Mouse (Mus musculus): ENCODE measurements around the gene Lemd1. TPM values are rescaled to one million over a fixed set of nuclear protein-coding genes. Genes with fewer than 3 reads are reported as not detected.
A peak's percentile ranks its signal among the peaks of the same experiment; 100 is the strongest.
"Not testable (repeated sequence)": the region's sequence is repeated elsewhere in the genome, so short reads cannot be mapped to it uniquely, and the experiment has no call there.

Gene Lemd1
- total RNA-seq, 2 experiments from 2014 or later = 4.2 to 7.3 TPM

DNA sequence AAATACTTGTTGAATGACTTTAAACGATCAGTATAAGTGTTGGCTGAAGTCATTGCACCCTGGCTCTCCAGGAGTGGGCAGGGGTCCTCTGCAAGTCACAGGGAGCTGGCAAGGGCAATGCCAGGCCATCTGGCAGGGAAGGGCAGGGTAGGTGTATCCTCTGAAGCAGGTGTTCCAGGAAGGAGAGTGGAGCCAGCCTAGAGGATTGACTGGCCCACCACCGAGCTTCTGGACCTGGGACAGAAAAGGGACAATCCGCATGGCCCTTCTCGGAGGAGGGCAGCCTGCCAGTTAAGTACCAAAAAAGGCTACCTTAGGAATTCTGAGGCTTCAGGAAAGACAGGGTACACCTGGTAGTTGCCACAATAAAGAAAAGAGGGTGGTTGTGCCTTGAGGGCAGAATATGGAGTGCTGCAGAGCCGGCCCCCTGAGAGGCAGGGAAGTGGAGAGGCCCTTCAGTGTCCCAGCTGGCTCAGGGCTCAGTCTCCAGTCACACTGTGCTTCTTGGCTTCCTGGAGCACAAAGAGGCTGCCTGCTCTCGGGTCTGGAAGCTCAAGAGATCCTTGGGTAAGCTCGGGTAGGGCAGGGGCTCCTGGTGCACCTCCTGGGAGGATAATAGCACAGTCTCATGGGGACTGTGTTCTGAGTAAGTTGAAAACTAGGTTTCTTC lies 29.9 kb upstream of the Lemd1 start:
- DNase-seq (ENCODE audit: low spot score in 2 of 2) = no peak
- intact Hi-C loops (cut with DNase I) = no loop called here

DNA sequence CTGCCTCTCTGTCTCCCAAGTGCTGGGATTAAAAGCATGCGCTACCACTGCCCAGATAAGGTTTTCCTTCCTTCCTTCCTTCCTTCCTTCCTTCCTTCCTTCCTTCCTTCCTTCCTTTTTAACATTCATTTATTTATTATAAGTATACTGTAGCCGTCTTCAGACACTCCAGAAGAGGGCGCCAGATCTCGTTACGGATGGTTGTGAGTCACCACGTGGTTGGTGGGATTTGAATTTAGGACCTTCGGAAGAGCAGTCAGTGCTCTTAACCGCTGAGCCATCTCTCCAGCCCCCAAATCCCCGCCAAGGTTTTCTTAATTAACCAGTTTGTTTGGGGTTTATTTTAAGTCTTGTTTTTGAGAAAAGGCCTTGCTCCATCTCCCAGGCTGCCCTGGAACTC lies 28.6 kb upstream of the Lemd1 start:
- DNase-seq (ENCODE audit: low spot score in 2 of 2); intact Hi-C loops (cut with DNase I): not testable (repeated sequence)

DNA sequence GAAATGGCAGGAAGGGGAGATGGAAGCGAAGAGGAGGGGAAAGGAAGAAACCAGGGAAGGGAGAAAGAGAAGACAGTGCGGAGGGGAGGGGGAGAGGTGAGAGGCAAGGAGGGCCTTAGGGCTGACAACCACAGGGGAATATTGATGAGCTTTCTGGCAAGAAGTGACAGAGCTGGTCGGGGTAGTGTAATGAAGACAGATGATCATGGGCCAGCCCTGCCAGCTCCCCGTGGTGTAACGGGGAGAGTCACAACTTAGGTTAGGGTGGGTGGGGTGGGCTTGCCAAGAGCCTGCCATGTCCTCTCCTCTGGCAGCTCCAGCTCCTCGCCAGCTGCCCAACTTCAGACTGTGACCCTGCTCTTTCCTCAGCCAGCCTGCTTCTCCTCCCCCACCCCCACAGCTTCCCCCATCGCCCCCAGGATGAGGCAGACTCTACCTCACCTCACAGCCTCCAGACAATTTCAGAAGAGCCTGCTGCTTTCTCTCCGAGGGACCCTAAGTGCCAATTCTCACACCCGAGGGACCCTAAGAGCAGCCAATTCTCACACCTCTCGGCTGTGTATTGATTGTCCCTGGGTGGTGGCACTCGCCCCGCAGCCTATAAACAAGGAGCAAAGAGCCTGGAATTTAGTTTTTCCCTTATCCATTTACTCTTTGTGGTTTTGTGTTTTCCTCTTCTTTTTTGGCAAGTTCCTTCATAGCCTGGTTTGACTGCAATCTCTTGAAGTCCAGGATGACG lies 26.3 kb upstream of the Lemd1 start:
- DNase-seq (ENCODE audit: low spot score in 2 of 2) = no peak
- intact Hi-C loops (cut with DNase I) = no loop called here

DNA sequence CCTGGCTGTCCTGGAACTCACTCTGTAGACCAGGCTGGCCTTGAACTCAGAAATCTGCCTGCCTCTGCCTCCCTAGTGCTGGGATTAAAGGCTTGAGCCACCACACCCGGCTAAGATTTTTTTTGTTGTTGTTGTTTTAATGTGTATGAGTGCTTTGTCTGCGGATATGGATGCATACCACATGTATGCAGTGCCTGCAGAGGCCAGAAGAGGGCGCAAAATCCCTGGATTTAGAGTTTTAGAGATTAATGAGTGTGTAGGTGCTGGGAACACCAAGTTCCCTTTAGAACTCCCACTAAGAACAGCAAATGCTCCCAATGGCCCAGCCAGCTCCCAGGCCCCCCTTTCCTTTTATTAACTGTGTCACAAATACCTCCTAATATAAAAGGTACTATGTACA lies 25.4 kb upstream of the Lemd1 start:
- intact Hi-C loops (cut with DNase I) = no loop called here
- no peak for DNase-seq (ENCODE audit: low spot score in 2 of 2)

DNA sequence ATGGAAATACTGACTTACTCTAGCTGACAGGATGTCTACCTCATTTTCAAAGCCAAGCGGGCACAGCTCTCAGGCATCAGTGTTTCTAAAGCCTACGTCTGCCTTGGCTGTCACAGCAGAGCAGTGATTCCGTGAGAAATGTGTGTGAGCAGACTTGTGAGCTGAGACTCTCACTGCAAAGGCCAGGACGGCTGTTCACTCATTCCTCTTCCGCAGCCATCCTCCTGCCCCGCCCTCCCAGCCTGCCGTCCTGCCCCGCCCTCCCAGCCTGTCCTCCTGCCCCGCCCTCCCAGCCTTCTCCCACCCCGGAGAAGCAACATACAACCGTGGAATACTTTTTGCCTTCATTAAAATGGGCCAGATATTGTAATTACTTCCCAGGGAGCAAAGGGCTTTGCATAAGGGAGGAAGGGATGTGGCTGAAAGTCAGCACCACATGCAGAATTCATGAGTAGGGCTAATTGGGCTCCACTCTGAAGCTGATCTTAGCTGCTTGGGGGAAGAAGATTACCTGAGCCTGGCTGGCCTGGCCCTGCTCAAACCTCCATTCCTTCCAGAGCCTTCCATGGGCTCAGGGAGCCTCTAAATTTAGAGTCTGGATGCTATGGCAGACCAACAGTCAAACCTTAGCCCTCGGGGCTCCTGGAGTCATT lies 23.0 kb upstream of the Lemd1 start:
- intact Hi-C loops (cut with DNase I) = no loop called here
- peak in 1 of 2 experiments; percentile 45 for DNase-seq (ENCODE audit: low spot score in 2 of 2)

DNA sequence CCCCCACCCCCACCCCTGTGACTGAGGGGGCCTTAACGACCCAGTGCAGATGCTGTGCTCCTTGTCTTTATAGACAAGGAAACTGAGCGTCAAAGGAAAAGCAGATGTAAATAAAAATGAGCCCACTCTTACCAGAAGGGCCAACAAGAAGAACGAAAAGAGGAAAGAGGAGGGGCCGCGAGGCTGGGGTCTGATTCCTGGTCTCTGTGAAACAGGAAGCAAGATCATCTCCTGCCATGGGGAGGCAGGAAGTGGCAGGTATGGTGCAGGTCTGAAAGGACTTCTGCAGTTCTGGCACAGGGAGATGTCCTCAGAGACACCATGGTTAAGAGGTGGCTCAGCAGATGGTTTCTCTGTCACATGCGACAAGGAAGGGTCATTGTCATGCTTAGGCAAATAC lies 20.5 kb upstream of the Lemd1 start:
- DNase-seq (ENCODE audit: low spot score in 2 of 2) = no peak
- intact Hi-C loops (cut with DNase I) = no loop called here

DNA sequence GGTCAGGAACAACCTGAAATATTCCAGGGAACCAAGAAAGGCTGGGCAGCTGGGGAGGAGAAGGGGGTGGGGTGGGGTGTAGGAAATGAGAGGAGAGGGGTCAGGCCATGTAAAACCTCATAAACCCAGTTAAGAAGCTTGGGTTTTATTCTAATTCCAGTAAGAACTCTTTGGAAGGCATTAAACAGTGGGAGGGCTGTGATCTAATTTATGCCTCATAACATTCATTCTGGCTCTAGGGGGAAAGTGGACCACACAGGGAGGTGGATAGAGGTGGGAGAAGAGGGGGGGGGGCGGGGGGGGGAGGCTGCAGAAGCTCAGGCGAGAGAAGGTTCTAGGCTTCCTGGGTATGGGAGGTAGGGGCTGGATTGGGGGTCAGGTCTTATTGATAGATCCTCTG lies 19.6 kb upstream of the Lemd1 start:
- intact Hi-C loops (cut with DNase I) = no loop called here
- DNase-seq (ENCODE audit: low spot score in 2 of 2) = no peak

DNA sequence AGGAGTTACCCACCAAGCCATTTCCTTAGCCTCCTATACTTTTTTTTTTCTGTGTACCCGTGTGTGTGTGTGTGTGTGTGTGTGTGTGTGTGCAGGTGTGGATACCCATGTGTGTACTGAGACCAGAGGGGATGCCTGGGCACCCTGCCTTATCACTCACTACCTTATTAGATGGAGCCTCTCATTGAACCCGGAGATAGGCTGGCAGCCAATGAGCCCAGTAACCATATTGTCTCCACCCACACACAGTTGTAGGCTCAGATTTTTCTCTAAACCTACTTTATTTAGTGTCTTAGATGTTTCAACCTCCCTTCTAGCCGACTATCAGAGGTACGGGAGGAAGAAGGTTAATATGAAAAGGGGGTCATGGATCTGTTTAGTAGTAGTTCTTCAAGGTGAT lies 4.9 kb upstream of the Lemd1 start:
- no peak for DNase-seq (ENCODE audit: low spot score in 2 of 2)
- intact Hi-C loops (cut with DNase I) = no loop called here

DNA sequence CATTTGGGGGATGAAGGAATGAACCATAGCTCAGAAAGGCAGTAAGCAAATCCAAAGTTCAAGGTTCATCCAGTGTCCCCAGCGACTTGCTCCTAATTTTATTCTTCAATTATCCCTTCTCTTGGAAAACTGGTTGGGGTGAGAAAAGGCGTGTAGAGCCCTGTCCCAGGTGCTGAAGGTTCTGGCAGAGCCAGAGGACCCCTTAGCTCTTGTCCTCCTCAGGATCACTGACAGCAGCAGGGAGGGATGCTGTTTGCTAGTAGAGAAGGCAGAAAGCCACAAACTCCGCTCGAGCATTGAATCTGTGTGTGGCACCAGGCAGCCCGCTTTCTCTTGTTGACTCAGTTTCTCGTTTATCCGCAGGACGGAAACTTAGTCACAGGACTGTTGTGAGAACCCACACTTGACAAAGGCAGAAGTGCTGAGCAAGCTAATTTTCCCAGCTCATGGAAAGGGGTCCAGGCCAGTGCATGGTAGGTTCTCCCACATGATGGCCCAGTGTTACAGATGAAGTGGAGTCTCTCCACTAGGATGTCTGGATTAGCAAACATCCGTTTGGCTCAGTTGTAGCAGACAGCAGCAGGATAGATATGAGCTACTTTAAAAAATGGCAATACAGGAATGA lies 2.7 kb upstream of the Lemd1 start:
- DNase-seq (ENCODE audit: low spot score in 2 of 2) = no peak
- intact Hi-C loops (cut with DNase I) = no loop called here

DNA sequence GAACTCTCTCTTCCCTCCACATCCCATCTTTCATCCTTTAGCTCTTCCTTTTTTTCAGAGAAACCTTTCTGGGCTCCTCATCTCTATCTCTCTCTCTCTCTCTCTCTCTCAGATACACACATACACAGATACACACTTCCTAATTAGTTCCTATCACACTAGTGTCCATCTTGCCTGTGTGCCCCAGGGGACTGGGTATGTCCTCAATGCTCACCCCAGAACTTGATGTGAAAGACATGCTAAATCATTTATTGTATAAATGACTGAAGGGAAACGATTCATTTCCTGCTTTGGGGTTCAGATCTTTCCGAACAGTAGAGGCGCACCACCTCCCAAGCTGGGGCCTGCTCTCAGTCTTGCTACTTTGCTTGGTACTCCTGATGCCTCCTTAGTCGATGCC lies 2.0 kb upstream of the Lemd1 start:
- intact Hi-C loops (cut with DNase I) = no loop called here
- DNase-seq (ENCODE audit: low spot score in 2 of 2) = no peak

DNA sequence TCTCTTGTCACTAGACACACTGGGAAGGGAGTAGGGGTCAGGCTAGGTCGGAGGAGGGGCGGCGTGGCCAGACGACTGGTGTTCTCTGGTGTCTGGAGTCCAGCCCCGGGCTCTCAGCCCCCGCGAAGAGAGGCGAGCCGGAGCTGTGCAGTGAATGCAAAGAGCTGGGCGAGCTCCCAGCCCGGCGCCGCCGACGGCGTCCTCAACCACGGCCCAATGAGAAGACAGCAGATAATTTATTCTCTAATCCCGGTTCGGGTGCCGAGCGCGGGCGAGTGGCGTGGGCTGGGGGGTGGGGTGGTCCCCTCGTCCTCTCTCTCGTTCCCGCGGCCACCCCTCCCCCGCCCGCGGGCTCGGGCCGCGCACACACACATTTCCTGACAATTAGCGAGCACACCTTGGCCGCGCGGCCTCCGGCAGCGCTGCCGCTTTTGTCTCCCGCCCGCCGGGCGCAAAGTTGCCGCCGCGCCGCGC lies 1.2 kb upstream of the Lemd1 start:
- intact Hi-C loops (cut with DNase I) = no loop called here
- peak; percentile 64 to 82 for DNase-seq (ENCODE audit: low spot score in 2 of 2)

DNA sequence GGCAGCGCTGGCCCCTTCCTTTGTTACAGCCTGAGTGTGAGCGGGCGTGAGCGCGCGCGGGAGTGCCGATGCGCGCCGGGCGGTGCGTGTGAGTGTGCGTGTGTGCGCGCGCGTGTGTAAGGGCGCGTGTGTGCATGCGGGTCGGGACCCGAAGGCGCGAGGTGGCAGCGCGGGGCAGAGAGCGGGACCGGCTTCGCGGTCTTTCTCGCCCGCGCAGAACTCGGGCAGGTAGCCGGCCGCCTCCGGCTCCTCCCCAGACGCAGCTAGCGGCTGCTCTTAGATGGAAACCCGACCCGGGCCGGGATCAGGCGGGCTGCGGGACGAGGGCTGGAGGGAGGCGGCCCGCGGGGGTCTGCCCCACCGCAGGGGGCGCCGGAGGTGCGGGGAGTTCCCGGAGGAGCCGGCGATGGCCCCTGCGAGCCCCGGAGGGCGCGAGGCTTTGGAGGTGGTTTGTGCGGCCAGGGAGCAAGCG lies 574 bp upstream of the Lemd1 start:
- intact Hi-C loops (cut with DNase I) = no loop called here
- DNase-seq (ENCODE audit: low spot score in 2 of 2) = peak in 1 of 2 experiments; percentile 18

DNA sequence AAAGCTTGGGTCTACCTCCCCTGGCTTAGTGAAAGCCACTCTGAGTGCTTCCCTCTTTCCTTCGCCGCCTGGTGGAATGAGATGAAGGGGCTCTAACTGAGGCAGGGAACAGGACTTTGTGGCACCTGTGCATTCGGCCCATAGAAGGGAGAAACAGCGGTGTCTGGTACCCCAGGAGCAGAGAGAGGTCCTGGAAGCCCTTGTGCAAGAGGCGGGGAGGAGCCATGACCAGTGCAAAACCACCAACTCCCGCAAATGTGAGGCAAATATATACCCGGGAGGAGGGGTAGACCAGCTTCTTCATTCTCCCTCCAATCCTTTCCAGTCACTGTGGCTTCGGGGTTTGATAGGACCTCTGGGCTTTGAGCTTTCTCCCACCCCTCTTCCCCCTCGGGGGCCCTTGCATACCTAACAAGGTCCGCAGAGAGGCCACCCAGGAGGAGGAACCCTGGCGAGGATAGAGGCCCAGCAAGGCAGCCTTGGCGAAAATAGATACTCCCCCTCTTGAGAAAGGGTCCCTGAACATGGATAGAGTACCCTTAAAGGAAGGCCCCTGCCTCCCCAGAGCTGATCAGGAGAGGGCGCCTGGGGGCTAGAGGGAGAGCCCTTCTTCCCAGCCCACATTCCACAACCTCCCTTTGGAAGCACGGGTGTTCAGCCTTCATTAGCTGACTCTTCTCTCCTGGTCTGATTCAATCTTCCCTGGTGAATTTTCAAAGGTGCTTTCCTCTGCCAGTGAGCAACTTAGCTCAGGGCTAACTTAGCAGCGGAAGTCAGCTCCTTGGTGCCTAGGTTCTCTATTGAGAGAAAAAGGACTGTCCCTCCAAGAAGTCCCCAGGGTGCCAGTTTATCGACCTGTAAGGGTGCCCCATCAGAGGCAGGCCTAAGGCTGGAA lies 802 bp downstream of the Lemd1 start:
- DNase-seq (ENCODE audit: low spot score in 2 of 2) = peak in 1 of 2 experiments; percentile 1
- intact Hi-C loops (cut with DNase I) = no loop called here

DNA sequence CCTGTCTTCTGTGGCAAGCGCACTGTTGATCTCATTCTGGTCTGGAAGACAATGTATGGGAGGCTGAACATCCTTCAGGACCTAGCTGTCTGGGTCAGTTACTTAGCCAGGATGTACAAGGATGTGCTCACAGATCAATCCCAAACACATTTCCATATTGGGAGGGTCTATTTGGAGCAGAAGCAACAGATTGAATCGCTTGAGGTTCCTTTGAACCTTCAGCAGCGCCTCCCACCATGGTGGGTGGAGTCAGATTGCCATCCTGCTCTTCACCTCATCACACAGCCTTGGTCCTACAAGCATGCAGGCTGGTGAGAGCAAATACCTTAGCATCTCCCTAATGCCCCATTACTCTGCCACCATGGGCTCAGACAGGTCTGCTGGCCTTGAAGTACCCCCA lies 2.6 kb downstream of the Lemd1 start:
- intact Hi-C loops (cut with DNase I) = no loop called here
- peak in 1 of 2 experiments; percentile 4 for DNase-seq (ENCODE audit: low spot score in 2 of 2)

DNA sequence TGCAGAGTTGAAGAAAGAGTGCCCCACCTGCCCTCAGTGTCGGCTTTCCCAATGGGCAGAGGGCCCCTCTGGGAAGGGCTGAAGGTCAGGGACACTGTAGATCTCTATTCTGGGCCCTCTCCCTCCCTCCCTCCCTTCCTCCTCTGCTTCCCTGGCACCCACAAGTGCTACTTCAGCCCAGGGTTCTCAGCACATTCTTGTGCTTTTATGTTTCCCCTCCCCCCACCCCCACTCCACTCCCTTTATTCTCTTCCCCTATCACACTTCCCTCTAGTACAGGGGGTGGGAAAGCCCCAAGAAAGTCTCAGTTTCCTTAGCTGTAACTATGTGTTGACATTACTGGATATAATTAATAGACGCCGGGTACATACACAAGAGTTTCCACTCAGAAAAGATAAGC lies 3.4 kb downstream of the Lemd1 start:
- intact Hi-C loops (cut with DNase I) = no loop called here
- DNase-seq (ENCODE audit: low spot score in 2 of 2) = no peak

DNA sequence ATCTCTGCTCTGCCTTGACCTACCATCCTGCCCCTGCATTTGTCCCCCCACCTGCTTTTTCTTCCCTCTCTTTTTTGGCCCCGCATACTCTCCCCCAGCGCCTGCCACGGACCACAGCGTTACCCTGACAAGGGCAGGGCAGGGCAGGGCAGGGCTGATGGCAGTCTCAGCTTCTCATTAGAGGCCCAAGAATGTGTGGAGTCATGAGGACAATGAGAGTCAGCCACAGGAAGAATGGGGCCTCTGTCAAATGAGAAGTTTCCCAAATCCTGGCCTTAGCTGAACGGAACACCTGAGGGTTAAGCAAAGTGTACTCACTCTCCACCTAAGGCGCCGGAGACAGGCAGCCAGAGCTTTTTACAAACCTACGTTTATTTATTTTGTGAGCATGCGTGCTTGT lies 3.9 kb downstream of the Lemd1 start:
- DNase-seq (ENCODE audit: low spot score in 2 of 2) = no peak
- intact Hi-C loops (cut with DNase I) = no loop called here

DNA sequence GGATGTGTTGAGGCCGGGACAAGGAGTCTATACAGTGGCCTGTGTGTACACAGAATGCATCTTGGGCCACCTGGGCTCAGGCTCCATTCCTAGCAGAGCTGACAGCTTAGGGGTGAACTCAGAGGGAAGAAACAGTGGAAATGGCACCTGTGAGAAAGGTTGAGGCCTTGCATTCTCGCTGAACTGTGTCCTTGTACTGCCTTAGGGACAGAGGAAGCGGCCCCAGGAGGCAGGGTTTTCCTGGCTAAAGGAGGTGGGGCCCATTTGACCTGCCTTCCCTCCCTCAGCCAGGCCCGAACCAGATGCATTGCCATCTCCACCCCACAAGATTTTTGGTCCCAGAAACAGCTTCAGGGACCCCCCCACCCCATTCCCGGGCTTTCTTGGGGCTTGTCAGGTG lies 4.5 kb downstream of the Lemd1 start:
- intact Hi-C loops (cut with DNase I) = no loop called here
- DNase-seq (ENCODE audit: low spot score in 2 of 2) = no peak

DNA sequence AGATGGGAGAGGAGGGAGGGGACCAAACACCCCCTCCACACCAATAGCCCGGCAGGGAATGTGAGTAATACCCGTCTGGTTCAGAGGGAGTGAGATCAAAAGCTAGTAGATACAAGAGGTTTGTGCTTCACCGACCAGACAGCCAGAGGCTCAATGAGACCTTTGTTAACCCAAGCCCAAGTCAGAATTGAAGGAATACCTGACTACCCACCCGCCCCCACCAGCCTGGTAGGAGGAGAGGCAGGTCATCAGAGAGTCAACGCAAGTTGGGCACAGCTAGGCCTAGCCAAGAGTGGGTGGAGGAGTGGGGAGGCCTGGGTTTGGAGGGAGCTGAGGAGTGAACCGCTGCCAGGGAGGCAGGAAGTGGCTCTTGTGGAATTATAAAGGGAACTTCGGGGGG lies 5.1 kb downstream of the Lemd1 start:
- intact Hi-C loops (cut with DNase I) = no loop called here

DNA sequence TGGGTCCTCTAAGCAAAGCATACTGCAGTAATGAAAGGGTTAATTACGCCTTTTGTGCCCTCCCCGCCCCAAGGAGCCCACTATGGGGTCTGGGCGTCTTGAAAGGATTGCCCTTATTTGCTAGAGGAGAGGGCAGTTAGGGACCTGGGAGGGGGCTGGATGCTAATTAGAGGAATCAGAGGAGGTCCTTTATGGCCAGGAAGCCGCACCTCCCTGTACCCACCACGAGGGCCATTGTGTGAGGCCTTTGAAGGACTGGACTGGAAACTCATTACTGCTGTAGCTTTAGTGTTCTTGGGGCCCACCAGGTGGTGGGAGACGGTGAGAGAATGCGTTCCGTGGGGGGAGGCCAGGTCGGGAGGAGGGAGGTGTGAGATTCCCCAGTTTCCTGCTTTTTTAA lies 6.4 kb downstream of the Lemd1 start:
- no peak for DNase-seq (ENCODE audit: low spot score in 2 of 2)
- intact Hi-C loops (cut with DNase I) = no loop called here

More for the DNA sequence above, 5.1 kb downstream of the Lemd1 start:
- DNase-seq (ENCODE audit: low spot score in 2 of 2) = peak in 1 of 2 experiments; percentile 6

Measured in left cerebral cortex, postnatal 25 days (tissue).